Mouse (Mus musculus) mesoderm, embryonic 11.5 days (tissue): ENCODE measurements around the gene Rbbp6.

Experiments
- DNase-seq: peaks from one replicate; pipeline ENCODE4 v3.0.0-alpha.2; 2012; ENCODE audit warnings: low read depth, low spot score

Gene Rbbp6

GRCm38 (mm10) chr7:123046473-123047091 is 81.1 kb downstream of the Rbbp6 start:
- no peak for DNase-seq
